Mouse (Mus musculus) right cerebral cortex, adult 2 months (tissue): ENCODE measurements around the gene Crtap.

Experiments used
- DNase-seq, 2 experiments: peaks; one replicate each; pipeline ENCODE4 v3.0.0; 2021 to 2022; ENCODE audit warnings: low spot score in 2 of 2

Crtap gene

DNA sequence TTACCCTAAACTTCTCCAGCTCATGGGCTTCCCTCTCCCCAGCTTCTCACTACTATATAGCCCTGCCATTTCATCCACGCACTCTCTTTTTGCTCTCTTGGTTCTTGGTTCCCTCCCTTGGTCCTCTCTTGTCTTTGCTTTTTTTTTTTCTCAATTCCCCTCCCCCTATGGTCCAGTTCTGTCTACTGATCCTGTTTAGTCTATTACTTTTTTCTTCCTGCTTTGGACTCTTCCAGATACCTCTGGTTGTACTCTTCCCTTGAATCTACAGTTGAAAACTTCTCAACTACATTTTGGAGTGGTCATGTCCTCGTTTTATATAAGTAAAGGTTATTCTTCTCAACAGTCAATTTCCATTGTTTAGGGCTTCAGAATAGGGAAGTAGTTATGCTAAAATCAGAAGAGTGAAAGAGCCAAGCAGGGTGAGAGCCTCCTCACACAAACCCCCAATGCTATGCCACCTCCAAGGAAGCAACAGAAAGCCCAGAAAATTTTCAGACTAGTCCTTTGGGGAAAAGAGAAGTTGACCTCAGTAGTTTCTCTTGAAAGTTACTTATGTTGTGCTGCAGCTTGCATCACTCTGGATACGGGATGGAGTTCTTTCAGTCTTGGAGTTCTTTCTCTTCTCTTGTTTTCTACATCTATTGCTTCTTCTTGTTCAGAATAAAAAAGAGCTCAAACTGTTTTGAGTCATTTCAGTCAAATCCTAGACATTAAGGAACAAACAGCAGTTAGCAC lies 64.3 kb downstream of the Crtap start:
- DNase-seq = no peak
